Mouse (Mus musculus): Measurements from ENCODE around the gene Dip2c. TPM values are rescaled to one million over a fixed set of nuclear protein-coding genes. Genes with fewer than 3 reads are reported as not detected.
A peak's percentile ranks its signal among the peaks of the same experiment; 100 is the strongest.

The Dip2c gene
- polyA plus RNA-seq, 1 experiment, result 8.4 TPM

DNA sequence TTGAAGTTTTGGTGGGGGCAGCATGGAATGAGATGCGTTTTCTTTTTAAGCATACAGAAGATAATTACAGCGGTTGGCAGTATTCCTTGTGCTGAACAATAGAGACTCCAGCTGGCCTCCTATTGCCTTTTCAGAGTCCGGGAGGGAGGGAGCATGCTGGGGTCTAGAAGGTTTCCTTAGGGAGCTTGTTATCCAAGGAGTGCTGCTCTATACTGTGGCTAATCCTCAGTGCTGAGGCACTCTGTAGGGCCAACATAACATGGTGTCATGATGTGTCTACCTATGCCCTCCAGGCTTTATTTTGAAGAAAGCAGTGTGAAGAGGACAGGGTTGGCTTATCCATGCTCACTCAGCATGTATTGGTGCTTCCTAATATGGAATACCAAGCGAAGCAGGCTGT, 79.0 kb downstream of the Dip2c start:
- Histone ChIP-seq H3K27me3 (ENCODE audit: control insufficient read depth, insufficient read depth, low read length, poor library complexity, severe bottlenecking) (no peaks in the 10 kb centered on the region), H3K4me1 (ENCODE audit: control insufficient read depth, insufficient read depth, low read length) (no peaks in the 10 kb centered on the region), H3K9me3 (replicated peaks; ENCODE audit: control insufficient read depth, insufficient read depth, low read length, poor library complexity, severe bottlenecking) (no peaks in the 10 kb centered on the region), H3K36me3 (ENCODE audit: control insufficient read depth, insufficient read depth, low read length, poor library complexity, severe bottlenecking) (no peaks in the 10 kb centered on the region), H3K4me3 (ENCODE audit: low read depth, low read length) (no peak overlapping the region), H3K9ac (ENCODE audit: low read depth, poor library complexity, severe bottlenecking) (no peak overlapping the region), H3K27ac (ENCODE audit: insufficient read depth, low read length) (no peak overlapping the region)
- TF ChIP-seq EP300 (IDR thresholded peaks at IDR 0.05; ENCODE audit: insufficient read depth, low read depth, low read length), result no peak
- no peak for TF ChIP-seq POLR2A (IDR thresholded peaks at IDR 0.05; ENCODE audit: insufficient read depth, low read length)
- TF ChIP-seq CTCF (IDR thresholded peaks at IDR 0.05; ENCODE audit: low read depth, low read length), result no peak

DNA sequence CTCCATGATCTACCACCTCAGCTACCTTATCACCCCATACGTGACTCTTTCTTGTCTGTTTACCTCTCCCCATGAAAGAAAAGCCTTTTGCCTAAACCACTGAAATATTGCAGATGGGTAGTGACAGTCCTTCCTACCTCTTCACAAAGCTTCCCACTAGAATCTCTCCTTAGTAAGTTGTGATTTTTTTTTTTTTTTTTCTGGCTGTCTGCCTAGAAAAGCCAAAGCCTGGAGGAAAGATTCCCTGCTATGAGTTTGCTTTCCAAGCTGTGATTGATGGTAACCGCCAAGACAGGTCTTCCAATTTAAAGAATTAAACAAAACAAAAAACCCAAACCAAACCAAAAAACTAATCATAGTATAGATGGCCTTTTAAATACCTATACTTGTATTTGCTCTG, 85.1 kb downstream of the Dip2c start:
- TF ChIP-seq CTCF (IDR thresholded peaks at IDR 0.05; ENCODE audit: low read depth, low read length) (no peak), EP300 (IDR thresholded peaks at IDR 0.05; ENCODE audit: insufficient read depth, low read depth, low read length) (no peak), POLR2A (IDR thresholded peaks at IDR 0.05; ENCODE audit: insufficient read depth, low read length) (no peak)
- no peaks in the 10 kb centered on the region for H3K9me3 ChIP-seq (replicated peaks; ENCODE audit: control insufficient read depth, insufficient read depth, low read length, poor library complexity, severe bottlenecking)
- H3K4me3 ChIP-seq (ENCODE audit: low read depth, low read length), result no peak overlapping the region
- no peaks in the 10 kb centered on the region for H3K27me3 ChIP-seq (ENCODE audit: control insufficient read depth, insufficient read depth, low read length, poor library complexity, severe bottlenecking)
- no peaks in the 10 kb centered on the region for H3K36me3 ChIP-seq (ENCODE audit: control insufficient read depth, insufficient read depth, low read length, poor library complexity, severe bottlenecking)
- no peak overlapping the region for H3K27ac ChIP-seq (ENCODE audit: insufficient read depth, low read length)
- H3K4me1 ChIP-seq (ENCODE audit: control insufficient read depth, insufficient read depth, low read length), result no peaks in the 10 kb centered on the region
- H3K9ac ChIP-seq (ENCODE audit: low read depth, poor library complexity, severe bottlenecking), result no peak overlapping the region

DNA sequence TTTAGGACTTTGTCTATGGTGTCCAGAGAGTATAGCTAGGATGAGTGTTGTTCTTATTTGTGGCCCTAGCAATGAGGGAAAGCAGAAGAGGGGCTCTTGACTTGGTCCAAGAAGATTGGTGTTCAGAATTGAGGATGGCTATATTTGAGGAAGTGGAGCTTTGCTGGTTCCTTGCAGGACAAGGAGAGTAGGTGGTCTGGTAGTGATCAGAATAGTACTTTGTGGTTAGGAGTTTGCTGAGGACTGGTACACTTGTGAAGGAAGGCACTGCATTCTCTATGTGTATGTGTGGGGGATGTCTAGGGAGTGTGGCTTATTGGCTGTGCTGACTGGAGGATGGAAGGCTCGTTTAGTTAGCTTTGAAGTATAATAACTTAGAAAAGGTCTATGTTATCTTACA, 95.1 kb downstream of the Dip2c start:
- H3K4me3 ChIP-seq (ENCODE audit: low read depth, low read length), result no peak overlapping the region
- H3K4me1 ChIP-seq (ENCODE audit: control insufficient read depth, insufficient read depth, low read length), result no peaks in the 10 kb centered on the region
- TF ChIP-seq CTCF (IDR thresholded peaks at IDR 0.05; ENCODE audit: low read depth, low read length), result no peak
- TF ChIP-seq POLR2A (IDR thresholded peaks at IDR 0.05; ENCODE audit: insufficient read depth, low read length), result no peak
- TF ChIP-seq EP300 (IDR thresholded peaks at IDR 0.05; ENCODE audit: insufficient read depth, low read depth, low read length), result no peak
- no peaks in the 10 kb centered on the region for H3K36me3 ChIP-seq (ENCODE audit: control insufficient read depth, insufficient read depth, low read length, poor library complexity, severe bottlenecking)
- H3K9me3 ChIP-seq (replicated peaks; ENCODE audit: control insufficient read depth, insufficient read depth, low read length, poor library complexity, severe bottlenecking), result no peaks in the 10 kb centered on the region
- no peak overlapping the region for H3K27ac ChIP-seq (ENCODE audit: insufficient read depth, low read length)
- no peaks in the 10 kb centered on the region for H3K27me3 ChIP-seq (ENCODE audit: control insufficient read depth, insufficient read depth, low read length, poor library complexity, severe bottlenecking)
- no peak overlapping the region for H3K9ac ChIP-seq (ENCODE audit: low read depth, poor library complexity, severe bottlenecking)

DNA sequence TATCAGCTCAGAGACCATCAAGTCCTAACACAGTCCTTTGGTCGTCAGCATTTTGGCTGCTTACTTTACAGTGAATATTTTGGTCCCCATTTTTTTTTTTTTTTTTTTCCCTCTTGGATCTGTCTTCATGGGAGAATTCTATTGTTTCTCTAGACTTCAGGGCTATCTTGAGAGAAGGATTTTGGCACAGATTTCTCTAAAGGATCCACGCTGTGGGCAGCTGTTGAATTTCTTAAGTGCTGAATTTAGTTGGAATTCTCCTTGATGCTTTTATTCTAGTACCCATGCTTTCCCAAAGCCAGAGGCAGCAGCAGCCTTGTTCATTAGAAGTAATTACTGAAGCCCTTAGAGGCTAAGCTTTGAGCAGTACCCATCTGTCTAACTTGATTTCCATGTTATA, 100.8 kb downstream of the Dip2c start:
- no peaks in the 10 kb centered on the region for H3K36me3 ChIP-seq (ENCODE audit: control insufficient read depth, insufficient read depth, low read length, poor library complexity, severe bottlenecking)
- no peak overlapping the region for H3K27ac ChIP-seq (ENCODE audit: insufficient read depth, low read length)
- H3K27me3 ChIP-seq (ENCODE audit: control insufficient read depth, insufficient read depth, low read length, poor library complexity, severe bottlenecking), result no peaks in the 10 kb centered on the region
- no peaks in the 10 kb centered on the region for H3K4me1 ChIP-seq (ENCODE audit: control insufficient read depth, insufficient read depth, low read length)
- H3K9ac ChIP-seq (ENCODE audit: low read depth, poor library complexity, severe bottlenecking), result no peak overlapping the region
- no peak overlapping the region for H3K4me3 ChIP-seq (ENCODE audit: low read depth, low read length)
- no peaks in the 10 kb centered on the region; the same call in 1 of the 2 replicates for H3K9me3 ChIP-seq (replicated peaks; ENCODE audit: control insufficient read depth, insufficient read depth, low read length, poor library complexity, severe bottlenecking)
- TF ChIP-seq CTCF (IDR thresholded peaks at IDR 0.05; ENCODE audit: low read depth, low read length), result no peak
- no peak for TF ChIP-seq POLR2A (IDR thresholded peaks at IDR 0.05; ENCODE audit: insufficient read depth, low read length)
- TF ChIP-seq EP300 (IDR thresholded peaks at IDR 0.05; ENCODE audit: insufficient read depth, low read depth, low read length), result no peak

DNA sequence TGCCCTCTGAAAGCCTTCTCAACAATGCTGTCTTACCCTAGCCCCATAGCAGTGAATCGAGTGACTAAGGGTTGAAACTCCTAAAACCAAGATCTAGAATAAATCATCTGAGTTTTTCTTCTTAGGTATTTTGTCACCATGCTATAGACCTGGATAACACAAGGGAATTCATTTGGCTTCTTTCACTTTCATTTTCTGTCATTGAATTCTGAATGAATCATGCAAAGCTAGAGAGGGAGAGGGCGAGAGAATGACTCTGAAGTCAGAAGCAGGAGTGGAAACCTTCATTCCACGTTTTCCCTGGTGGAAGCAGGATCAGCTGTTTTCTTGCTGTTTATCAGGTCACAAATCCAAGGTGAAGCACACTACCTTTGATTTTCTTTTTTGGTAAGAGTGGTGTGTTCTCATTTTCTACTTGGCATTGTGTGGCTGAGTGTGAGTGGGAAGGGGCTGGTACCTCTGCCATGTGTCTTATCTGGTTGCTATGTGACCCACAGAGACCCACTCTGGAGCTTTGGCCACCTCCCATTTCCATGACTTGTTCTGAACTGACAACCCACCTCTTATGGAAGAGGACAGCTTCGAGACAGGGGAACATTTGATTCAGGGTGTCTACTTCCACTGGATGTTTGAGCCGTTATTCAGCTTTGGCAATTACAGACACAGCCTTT, 104.5 kb downstream of the Dip2c start:
- H3K9ac ChIP-seq (ENCODE audit: low read depth, poor library complexity, severe bottlenecking), result no peak overlapping the region
- no peaks in the 10 kb centered on the region; the same call in 1 of the 2 replicates for H3K9me3 ChIP-seq (replicated peaks; ENCODE audit: control insufficient read depth, insufficient read depth, low read length, poor library complexity, severe bottlenecking)
- no peaks in the 10 kb centered on the region for H3K36me3 ChIP-seq (ENCODE audit: control insufficient read depth, insufficient read depth, low read length, poor library complexity, severe bottlenecking)
- no peak overlapping the region for H3K4me3 ChIP-seq (ENCODE audit: low read depth, low read length)
- no peaks in the 10 kb centered on the region for H3K4me1 ChIP-seq (ENCODE audit: control insufficient read depth, insufficient read depth, low read length)
- no peak overlapping the region for H3K27ac ChIP-seq (ENCODE audit: insufficient read depth, low read length)
- TF ChIP-seq CTCF (IDR thresholded peaks at IDR 0.05; ENCODE audit: low read depth, low read length) (no peak), EP300 (IDR thresholded peaks at IDR 0.05; ENCODE audit: insufficient read depth, low read depth, low read length) (no peak), POLR2A (IDR thresholded peaks at IDR 0.05; ENCODE audit: insufficient read depth, low read length) (no peak)
- no peaks in the 10 kb centered on the region for H3K27me3 ChIP-seq (ENCODE audit: control insufficient read depth, insufficient read depth, low read length, poor library complexity, severe bottlenecking)

DNA sequence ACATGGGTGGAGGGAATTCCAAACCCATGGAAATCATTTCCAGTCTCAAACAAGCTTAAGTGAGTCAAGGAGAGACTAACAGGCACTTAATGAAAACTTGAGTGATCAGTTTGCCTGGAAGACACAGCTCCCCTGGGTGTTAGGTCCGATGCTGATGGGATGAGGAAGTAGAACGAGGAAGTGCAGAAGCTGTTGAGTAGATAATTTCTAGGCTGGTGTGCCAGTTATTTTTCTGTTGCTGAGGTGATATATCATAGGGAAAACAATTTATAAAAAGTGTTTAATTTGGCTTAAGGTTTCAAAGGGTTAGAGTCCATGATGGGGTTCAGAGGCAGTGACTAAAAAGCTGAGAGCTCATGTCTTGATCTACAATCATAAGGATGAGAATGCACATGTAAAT, 111.7 kb downstream of the Dip2c start:
- TF ChIP-seq CTCF (IDR thresholded peaks at IDR 0.05; ENCODE audit: low read depth, low read length) (no peak), POLR2A (IDR thresholded peaks at IDR 0.05; ENCODE audit: insufficient read depth, low read length) (no peak), EP300 (IDR thresholded peaks at IDR 0.05; ENCODE audit: insufficient read depth, low read depth, low read length) (no peak)
- Histone ChIP-seq H3K4me3 (ENCODE audit: low read depth, low read length) (no peak overlapping the region), H3K27ac (ENCODE audit: insufficient read depth, low read length) (no peak overlapping the region), H3K9me3 (replicated peaks; ENCODE audit: control insufficient read depth, insufficient read depth, low read length, poor library complexity, severe bottlenecking) (no peaks in the 10 kb centered on the region), H3K27me3 (ENCODE audit: control insufficient read depth, insufficient read depth, low read length, poor library complexity, severe bottlenecking) (no peaks in the 10 kb centered on the region), H3K9ac (ENCODE audit: low read depth, poor library complexity, severe bottlenecking) (peak overlapping the region; percentile 34), H3K4me1 (ENCODE audit: control insufficient read depth, insufficient read depth, low read length) (no peaks in the 10 kb centered on the region), H3K36me3 (ENCODE audit: control insufficient read depth, insufficient read depth, low read length, poor library complexity, severe bottlenecking) (no peaks in the 10 kb centered on the region)
